Mouse (Mus musculus) CD4-positive, CD25-positive, alpha-beta regulatory T cell, adult 2 months (primary cell): Measurements from ENCODE around the gene Lamc1.

Experiments
- DNase-seq: peaks from one replicate; pipeline ENCODE4 v3.0.0-alpha.2; 2012; ENCODE audit warnings: low read depth, low spot score

The Lamc1 gene

GRCm38 (mm10) chr1:153191237-153191942 lies 141.2 kb downstream of the Lamc1 start:
- no peak for DNase-seq

GRCm38 (mm10) chr1:153188081-153188480 lies 144.5 kb downstream of the Lamc1 start:
- DNase-seq: no peak

- peak; percentile 16 for DNase-seq
These were observed 146.5 kb downstream of the Lamc1 start, which contains the start of gene Lamc2 for GRCm38 (mm10) chr1:153185828-153186803. Lamc2 (minus strand) TSS chr1:153186447.

- no peak for DNase-seq
These were observed 151.8 kb downstream of the Lamc1 start for GRCm38 (mm10) chr1:153180586-153181289.

GRCm38 (mm10) chr1:153180160-153180559 lies 152.4 kb downstream of the Lamc1 start:
- DNase-seq: no peak

GRCm38 (mm10) chr1:153174801-153175200 lies 157.8 kb downstream of the Lamc1 start:
- DNase-seq: no peak

- DNase-seq: no peak
These were observed 159.3 kb downstream of the Lamc1 start for GRCm38 (mm10) chr1:153173276-153173675.

- DNase-seq: no peak
These were observed 160.3 kb downstream of the Lamc1 start for GRCm38 (mm10) chr1:153172291-153172731.

GRCm38 (mm10) chr1:153171011-153171410 lies 161.6 kb downstream of the Lamc1 start:
- no peak for DNase-seq
